Mouse (Mus musculus) midbrain, embryonic 15.5 days (tissue): ENCODE measurements around the gene Mki67. TPM values are rescaled to one million over a fixed set of nuclear protein-coding genes. Genes with fewer than 3 reads are reported as not detected.
"Not testable (repeated sequence)": the region's sequence is repeated elsewhere in the genome, so short reads cannot be mapped to it uniquely, and the experiment has no call there.

Experiments used
- ATAC-seq: fragments of 200-750 bp; cut with Nextera tagmentation; replicated peaks from 2 replicates; pipeline ENCODE4 v1.8.0; 2017; ENCODE audit warnings: moderate TSS enrichment
- H3K27ac ChIP-seq: fragments of 300-500 bp; sonication (generic); 2 replicates; pipeline ENCODE4 v1.5.1; 2015; ENCODE audit warnings: mild to moderate bottlenecking, inconsistent platforms
- H3K27me3 ChIP-seq: fragments of 300-500 bp; sonication (generic); replicated peaks from 2 replicates; pipeline ENCODE4 v1.6.1; 2015; ENCODE audit warnings: inconsistent platforms
- H3K36me3 ChIP-seq: fragments of 300-500 bp; sonication (generic); replicated peaks from 2 replicates; pipeline ENCODE4 v1.6.1; 2015; ENCODE audit warnings: inconsistent platforms
- H3K4me1 ChIP-seq: fragments of 300-500 bp; sonication (generic); 2 replicates; pipeline ENCODE4 v1.6.1; 2015; ENCODE audit warnings: inconsistent platforms
- H3K4me2 ChIP-seq: fragments of 300-500 bp; sonication (generic); 2 replicates; pipeline ENCODE4 v1.6.1; 2015; ENCODE audit warnings: inconsistent platforms, mild to moderate bottlenecking, moderate library complexity
- H3K4me3 ChIP-seq: fragments of 300-500 bp; sonication (generic); 2 replicates; pipeline ENCODE4 v1.5.1; 2015; ENCODE audit warnings: mild to moderate bottlenecking, inconsistent platforms
- H3K9ac ChIP-seq: fragments of 300-500 bp; sonication (generic); 2 replicates; pipeline ENCODE4 v1.6.1; 2015; ENCODE audit warnings: mild to moderate bottlenecking, inconsistent platforms
- H3K9me3 ChIP-seq: fragments of 300-500 bp; sonication (generic); 2 replicates; pipeline ENCODE4 v1.6.1; 2016; ENCODE audit warnings: inconsistent platforms
- WGBS: fragments of 180-500 bp; shearing (Covaris S2); methylation state at CpG from one replicate; pipeline ENCODE4 v1.1.7; 2015; ENCODE audit warnings: mixed read lengths; 5-methylcytosine and 5-hydroxymethylcytosine counted together
- polyA plus RNA-seq: library from polyadenylated mRNA; unstranded; fragments of >200 nt; fragmentation: Nextera tagmentation; extraction: Ambion mirVana; gene quantifications from 2 replicates; pipeline ENCODE4 v1.2.1, GENCODE M21; 2015

The Mki67 gene
- polyA plus RNA-seq, 1 experiment from 2014 or later = 6.0 TPM

GRCm38 (mm10) chr7:135691941-135692340 lies 24.2 kb downstream of the Mki67 start:
- 99% methylated on average over 5 of the region's 5 CpGs for WGBS
- H3K4me1 ChIP-seq = no peaks in the 10 kb centered on the region

DNA sequence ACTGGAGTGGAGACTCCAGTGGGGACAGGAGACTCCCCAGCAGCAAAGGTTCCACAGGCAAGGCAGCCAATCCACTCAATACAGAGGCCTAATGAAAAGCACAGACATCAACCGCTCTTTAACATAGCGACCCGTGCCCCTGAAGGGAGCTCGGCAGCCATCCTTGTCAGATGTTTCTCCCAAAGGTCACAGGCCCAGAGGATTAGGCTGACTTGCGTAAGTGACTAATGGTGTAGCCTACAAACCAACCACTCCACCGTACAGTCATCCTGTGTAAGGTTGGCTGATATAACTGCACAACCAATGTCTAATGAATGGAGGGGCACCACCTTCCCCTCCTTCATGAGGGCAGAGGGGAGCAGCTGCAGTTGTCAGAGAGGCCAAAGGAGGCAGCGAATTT lies 26.8 kb downstream of the Mki67 start:
- Histone ChIP-seq H3K9ac (no peak overlapping the region), H3K36me3 (no peaks in the 10 kb centered on the region), H3K27me3 (no peaks in the 10 kb centered on the region), H3K9me3 (no peaks in the 10 kb centered on the region), H3K4me1 (no peaks in the 10 kb centered on the region), H3K27ac (no peak overlapping the region), H3K4me3 (no peak overlapping the region), H3K4me2 (no peak overlapping the region)
- WGBS = 94% methylated on average over 7 of the region's 7 CpGs
- no peak for ATAC-seq

More at GRCm38 (mm10) chr7:135691941-135692340, 24.2 kb downstream of the Mki67 start:
- no peaks in the 10 kb centered on the region for H3K27me3 ChIP-seq
- H3K9ac ChIP-seq = no peak overlapping the region
- no peak overlapping the region for H3K27ac ChIP-seq
- H3K4me3 ChIP-seq = no peak overlapping the region
- no peaks in the 10 kb centered on the region for H3K36me3 ChIP-seq
- no peak for ATAC-seq
- no peaks in the 10 kb centered on the region for H3K9me3 ChIP-seq
- no peak overlapping the region for H3K4me2 ChIP-seq

DNA sequence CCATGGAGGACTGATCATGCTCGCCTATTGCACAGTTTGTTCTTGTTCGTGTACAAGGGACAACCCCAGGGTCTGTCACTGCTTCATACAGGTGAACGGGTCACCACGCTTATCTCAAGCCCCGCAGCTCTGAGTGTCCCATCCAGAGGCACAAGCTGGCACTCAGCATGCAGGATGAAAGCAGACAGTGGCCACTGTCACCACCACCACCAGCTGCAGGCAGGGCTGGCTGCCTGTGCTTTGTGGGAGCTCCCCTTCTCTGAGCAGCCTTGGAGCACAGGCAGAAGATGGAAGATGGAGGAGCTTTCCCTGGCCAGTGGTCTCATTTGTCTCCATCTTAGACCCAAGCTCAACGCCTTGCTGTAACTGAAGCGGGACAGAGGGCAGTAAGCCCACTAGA lies 31.2 kb downstream of the Mki67 start:
- no peak overlapping the region for H3K9ac ChIP-seq
- no peaks in the 10 kb centered on the region for H3K9me3 ChIP-seq
- H3K4me3 ChIP-seq = no peak overlapping the region
- no peaks in the 10 kb centered on the region for H3K27me3 ChIP-seq
- H3K4me2 ChIP-seq = no peak overlapping the region
- WGBS = 85% methylated on average over 7 of the region's 7 CpGs
- H3K36me3 ChIP-seq = no peaks in the 10 kb centered on the region
- no peaks in the 10 kb centered on the region for H3K4me1 ChIP-seq
- no peak overlapping the region for H3K27ac ChIP-seq
- ATAC-seq = no peak

GRCm38 (mm10) chr7:135684098-135684497 lies 32.1 kb downstream of the Mki67 start:
- not testable (repeated sequence) for H3K4me3 ChIP-seq

DNA sequence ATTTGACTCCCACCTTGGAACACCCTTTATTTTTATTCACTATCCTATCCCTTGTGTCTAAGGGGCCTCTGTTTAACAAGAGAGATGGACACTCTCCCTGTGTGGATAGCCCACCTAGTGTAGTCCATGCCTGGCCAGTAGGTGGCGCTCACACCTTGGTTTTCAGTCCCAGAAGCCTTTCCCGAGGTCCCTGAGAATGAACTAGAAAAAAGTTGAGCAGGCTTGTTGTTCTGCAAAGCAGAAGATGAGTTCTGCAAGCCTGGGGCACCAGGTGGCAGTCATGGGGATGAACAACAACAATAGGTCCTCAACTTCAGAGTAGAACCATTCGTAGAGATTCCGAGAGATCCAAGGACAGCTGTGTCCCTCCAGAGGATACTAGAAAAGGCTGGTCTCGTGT lies 35.8 kb downstream of the Mki67 start:
- no peak overlapping the region for H3K4me2 ChIP-seq
- ATAC-seq = no peak
- 69% methylated on average over 5 of the region's 5 CpGs for WGBS
- no peaks in the 10 kb centered on the region for H3K9me3 ChIP-seq
- no peak overlapping the region for H3K9ac ChIP-seq
- H3K4me1 ChIP-seq = no peaks in the 10 kb centered on the region
- no peaks in the 10 kb centered on the region for H3K36me3 ChIP-seq
- no peak overlapping the region for H3K4me3 ChIP-seq
- no peak overlapping the region for H3K27ac ChIP-seq
- no peaks in the 10 kb centered on the region for H3K27me3 ChIP-seq

More at GRCm38 (mm10) chr7:135684098-135684497, 32.1 kb downstream of the Mki67 start:
- H3K4me1 ChIP-seq, H3K27ac ChIP-seq, H3K9me3 ChIP-seq, H3K27me3 ChIP-seq, H3K9ac ChIP-seq, H3K36me3 ChIP-seq, ATAC-seq, H3K4me2 ChIP-seq: not testable (repeated sequence)
- 60% methylated on average over 4 of the region's 4 CpGs for WGBS

- WGBS = 86% methylated on average over 8 of the region's 8 CpGs
- ATAC-seq = no peak
- Histone ChIP-seq H3K27me3 (no peaks in the 10 kb centered on the region), H3K9me3 (no peaks in the 10 kb centered on the region), H3K36me3 (no peaks in the 10 kb centered on the region), H3K9ac (no peak overlapping the region), H3K4me3 (no peak overlapping the region), H3K4me1 (no peaks in the 10 kb centered on the region), H3K27ac (no peak overlapping the region), H3K4me2 (no peak overlapping the region)
Observed at GRCm38 (mm10) chr7:135676722-135677121, 39.4 kb downstream of the Mki67 start.

DNA sequence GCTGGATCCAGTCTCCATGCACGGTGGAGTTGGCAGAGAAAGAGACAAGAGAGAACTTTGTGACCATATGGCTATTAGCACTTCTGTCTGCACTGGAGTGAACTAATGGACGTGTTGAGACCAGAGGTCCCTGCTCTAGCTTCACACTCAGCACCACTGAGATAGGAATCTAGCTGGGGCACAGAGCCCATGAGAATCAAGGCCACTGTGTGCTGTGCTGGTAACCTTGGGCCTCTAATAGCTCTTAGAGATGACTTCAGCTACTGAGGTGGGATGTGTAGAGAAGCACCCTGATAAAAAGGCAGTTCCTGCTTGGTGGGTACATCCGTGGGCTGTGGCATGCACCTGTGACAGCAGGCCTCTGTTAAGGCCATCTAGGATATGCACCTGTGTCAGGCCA lies 42.6 kb downstream of the Mki67 start:
- WGBS = 57% methylated on average over 3 of the region's 3 CpGs

DNA sequence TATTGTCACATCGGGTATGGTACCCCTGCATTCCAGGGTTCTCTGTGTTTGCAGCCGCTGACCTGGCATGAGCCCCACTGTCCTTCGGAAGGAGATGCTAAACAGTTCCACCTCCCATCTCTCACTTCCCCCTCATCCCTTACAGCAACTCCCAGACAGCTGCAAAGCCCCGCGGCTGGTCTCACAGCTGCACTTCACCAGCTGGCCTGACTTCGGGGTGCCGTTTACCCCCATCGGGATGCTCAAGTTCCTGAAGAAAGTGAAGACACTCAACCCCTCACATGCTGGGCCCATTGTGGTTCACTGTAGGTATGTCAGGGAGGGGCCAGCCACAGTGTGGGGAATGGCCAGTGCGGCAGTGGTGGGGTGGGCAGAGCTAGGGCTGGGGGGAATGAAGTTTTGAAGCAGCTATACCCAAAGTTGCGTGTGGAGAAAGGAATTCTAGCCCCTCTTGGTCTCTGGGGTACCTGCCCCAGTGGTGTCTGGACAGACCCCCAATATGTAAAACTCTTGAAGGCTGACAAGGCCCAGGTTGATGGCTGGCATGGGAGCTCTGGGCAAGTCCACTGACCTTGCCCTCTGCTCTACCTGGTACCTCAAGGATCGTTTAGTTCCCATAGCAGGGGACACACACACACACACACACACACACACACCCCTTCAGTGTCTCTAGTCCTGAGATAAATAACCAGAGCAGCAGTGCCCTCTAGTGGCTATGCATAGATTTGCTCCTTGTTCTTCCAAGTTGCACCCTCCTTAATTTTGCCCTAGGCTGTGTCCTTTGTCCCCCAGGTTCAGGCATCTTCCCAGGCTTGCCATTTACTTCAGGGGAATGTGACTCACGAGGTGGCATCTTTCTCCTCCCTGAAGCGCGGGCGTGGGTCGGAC lies 47.1 kb downstream of the Mki67 start:
- peak; percentile 54; the same call in 1 of the 2 replicates for ATAC-seq
- Histone ChIP-seq H3K27me3 (no peaks in the 10 kb centered on the region), H3K9me3 (no peaks in the 10 kb centered on the region), H3K4me1 (no peaks in the 10 kb centered on the region), H3K9ac (no peak overlapping the region), H3K27ac (no peak overlapping the region), H3K4me3 (no peak overlapping the region), H3K36me3 (no peaks in the 10 kb centered on the region), H3K4me2 (no peak overlapping the region)
- 45% methylated on average over 16 of the region's 16 CpGs for WGBS

More for the DNA sequence above, 42.6 kb downstream of the Mki67 start:
- ATAC-seq = no peak
- Histone ChIP-seq H3K36me3 (no peaks in the 10 kb centered on the region), H3K9ac (no peak overlapping the region), H3K27me3 (no peaks in the 10 kb centered on the region), H3K4me1 (no peaks in the 10 kb centered on the region), H3K4me3 (no peak overlapping the region), H3K27ac (no peak overlapping the region), H3K4me2 (no peak overlapping the region), H3K9me3 (no peaks in the 10 kb centered on the region)

GRCm38 (mm10) chr7:135666314-135666713 lies 49.8 kb downstream of the Mki67 start:
- 90% methylated on average over 2 of the region's 2 CpGs for WGBS
- H3K4me1 ChIP-seq = no peaks in the 10 kb centered on the region
- no peak for ATAC-seq

GRCm38 (mm10) chr7:135664211-135664610 lies 52.0 kb downstream of the Mki67 start:
- H3K9ac ChIP-seq = no peak overlapping the region
- H3K27ac ChIP-seq = no peak overlapping the region
- WGBS = 86% methylated on average over 7 of the region's 7 CpGs
- no peak overlapping the region for H3K4me2 ChIP-seq
- H3K4me1 ChIP-seq = no peaks in the 10 kb centered on the region
- H3K4me3 ChIP-seq = no peak overlapping the region
- no peaks in the 10 kb centered on the region for H3K36me3 ChIP-seq
- H3K9me3 ChIP-seq = no peaks in the 10 kb centered on the region
- no peak for ATAC-seq
- H3K27me3 ChIP-seq = no peaks in the 10 kb centered on the region

More at GRCm38 (mm10) chr7:135666314-135666713, 49.8 kb downstream of the Mki67 start:
- H3K9ac ChIP-seq = no peak overlapping the region
- H3K36me3 ChIP-seq = no peaks in the 10 kb centered on the region
- H3K4me2 ChIP-seq = no peak overlapping the region
- no peak overlapping the region for H3K4me3 ChIP-seq
- H3K27me3 ChIP-seq = no peaks in the 10 kb centered on the region
- no peaks in the 10 kb centered on the region for H3K9me3 ChIP-seq
- no peak overlapping the region for H3K27ac ChIP-seq

GRCm38 (mm10) chr7:135660314-135660713 lies 55.8 kb downstream of the Mki67 start:
- Histone ChIP-seq H3K4me2 (no peak overlapping the region), H3K27me3 (no peaks in the 10 kb centered on the region), H3K4me1 (no peaks in the 10 kb centered on the region), H3K9me3 (no peaks in the 10 kb centered on the region), H3K9ac (no peak overlapping the region), H3K36me3 (no peaks in the 10 kb centered on the region), H3K4me3 (no peak overlapping the region), H3K27ac (no peak overlapping the region)
- ATAC-seq = no peak

DNA sequence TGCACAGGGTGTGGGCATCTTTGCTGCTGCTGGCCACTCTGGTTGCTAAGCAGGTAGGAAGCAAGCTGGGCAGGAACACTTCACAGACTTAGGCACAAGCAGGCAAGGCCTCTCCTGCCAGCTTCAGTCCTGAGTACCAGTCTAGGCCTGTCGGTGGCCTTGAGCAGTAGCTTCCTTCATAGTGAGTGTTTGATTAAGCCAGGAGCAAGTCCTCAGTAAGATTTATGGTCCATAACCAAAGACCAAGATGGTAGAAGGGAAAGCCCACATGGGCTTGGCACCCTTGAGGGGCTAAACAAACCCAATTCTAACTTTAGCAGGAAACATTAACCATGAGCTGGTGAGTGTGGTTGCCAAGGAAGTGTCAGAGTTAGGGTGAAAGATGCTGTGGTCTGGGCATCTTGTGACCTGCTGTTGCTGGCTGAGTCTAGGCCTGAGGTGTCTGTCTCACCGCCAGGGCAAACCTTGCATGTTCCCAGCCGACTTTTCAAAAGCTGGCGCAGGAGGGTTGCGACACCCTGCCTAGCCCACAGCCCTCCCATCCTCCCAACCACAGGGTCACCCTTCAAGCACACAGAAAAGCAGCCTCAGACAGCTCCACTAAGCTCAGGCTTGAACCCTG lies 56.7 kb downstream of the Mki67 start:
- no peak overlapping the region for H3K27ac ChIP-seq
- no peaks in the 10 kb centered on the region for H3K27me3 ChIP-seq
- no peak for ATAC-seq
- no peak overlapping the region for H3K9ac ChIP-seq
- no peaks in the 10 kb centered on the region for H3K36me3 ChIP-seq
- H3K4me1 ChIP-seq = no peaks in the 10 kb centered on the region
- WGBS = 86% methylated on average over 5 of the region's 5 CpGs
- H3K4me2 ChIP-seq = no peak overlapping the region
- no peaks in the 10 kb centered on the region for H3K9me3 ChIP-seq
- H3K4me3 ChIP-seq = no peak overlapping the region

GRCm38 (mm10) chr7:135658150-135658549 lies 58.0 kb downstream of the Mki67 start:
- Histone ChIP-seq H3K4me2 (no peak overlapping the region), H3K4me1 (no peaks in the 10 kb centered on the region), H3K36me3 (no peaks in the 10 kb centered on the region), H3K9ac (no peak overlapping the region), H3K9me3 (no peaks in the 10 kb centered on the region), H3K27me3 (no peaks in the 10 kb centered on the region), H3K4me3 (no peak overlapping the region), H3K27ac (no peak overlapping the region)
- ATAC-seq = no peak
- WGBS = 88% methylated on average over 7 of the region's 7 CpGs
